Mouse (Mus musculus): Measurements from ENCODE around the gene Slit3.

DNA sequence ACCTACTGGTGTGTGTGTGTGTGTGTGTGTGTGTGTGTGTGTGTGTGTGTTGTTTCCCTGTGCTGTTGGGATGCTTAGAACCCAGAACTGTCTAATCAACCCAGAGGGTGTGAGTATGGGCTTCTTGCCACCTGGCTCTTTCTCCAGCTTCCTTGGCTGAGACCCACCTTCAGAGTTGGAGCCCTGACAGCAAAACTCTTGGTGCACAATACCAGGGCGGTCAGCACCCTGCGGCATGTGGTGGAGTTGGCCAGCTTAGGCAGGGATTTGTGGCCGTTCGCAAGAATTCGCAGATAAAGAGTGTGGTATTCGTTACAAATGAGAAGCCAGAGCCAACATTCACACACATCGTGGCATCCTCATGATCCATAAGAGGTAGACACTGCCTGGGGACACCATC, 123.5 kb downstream of the Slit3 start:
- no peak for TF ChIP-seq CTCF (IDR thresholded peaks at IDR 0.05; ENCODE audit: low read depth)
- no peak for TF ChIP-seq EP300 (IDR thresholded peaks at IDR 0.05; ENCODE audit: low read depth)

Measured in liver, embryonic 14.5 days (tissue).